Mouse (Mus musculus): Measurements from ENCODE around the gene Homer3. TPM values are rescaled to one million over a fixed set of nuclear protein-coding genes. Genes with fewer than 3 reads are reported as not detected.

The Homer3 gene
- polyA plus RNA-seq, 1 experiment from 2014 or later, result 25.1 TPM

DNA sequence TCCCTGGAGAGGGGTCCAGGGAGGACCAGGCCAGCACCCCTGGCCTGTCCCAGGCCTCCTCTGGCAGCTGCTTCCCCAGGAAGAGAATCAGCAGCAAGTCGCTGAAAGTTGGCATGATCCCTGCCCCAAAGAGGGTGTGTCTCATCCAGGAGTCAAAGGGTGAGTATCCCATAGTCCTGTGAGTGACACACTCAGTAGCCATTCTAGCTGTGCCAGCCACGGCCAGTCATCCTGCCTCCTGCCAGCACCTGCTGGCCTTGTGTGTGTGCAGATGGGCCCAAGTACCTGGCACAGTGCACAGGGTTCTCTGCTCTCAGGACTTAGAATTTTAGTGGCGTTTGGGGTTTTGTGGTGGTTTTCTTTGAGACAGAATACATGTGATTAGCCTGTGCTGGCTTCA, 25.2 kb upstream of the Homer3 start:
- DNase-seq (ENCODE audit: low spot score), result no peak
- H3K4me1 ChIP-seq (replicated peaks; ENCODE audit: control insufficient read depth, insufficient read depth, low read length), result no peaks in the 10 kb centered on the region
- H3K27ac ChIP-seq, result no peak overlapping the region
- H3K9me3 ChIP-seq (ENCODE audit: control insufficient read depth, low read length), result no peaks in the 10 kb centered on the region
- no peaks in the 10 kb centered on the region for H3K27me3 ChIP-seq (ENCODE audit: control insufficient read depth, insufficient read depth, low read length)
- no peak overlapping the region for H3K4me2 ChIP-seq (replicated peaks)
- no peak for ATAC-seq (ENCODE audit: low FRiP score)
- 83% methylated on average over 3 of the region's 3 CpGs for WGBS
- H3K36me3 ChIP-seq (replicated peaks; ENCODE audit: control insufficient read depth, insufficient read depth), result peaks cover 100% of the 10 kb centered on the region
- H3K4me3 ChIP-seq (replicated peaks; ENCODE audit: low read length), result no peak overlapping the region
- no peak overlapping the region for H3K9ac ChIP-seq

DNA sequence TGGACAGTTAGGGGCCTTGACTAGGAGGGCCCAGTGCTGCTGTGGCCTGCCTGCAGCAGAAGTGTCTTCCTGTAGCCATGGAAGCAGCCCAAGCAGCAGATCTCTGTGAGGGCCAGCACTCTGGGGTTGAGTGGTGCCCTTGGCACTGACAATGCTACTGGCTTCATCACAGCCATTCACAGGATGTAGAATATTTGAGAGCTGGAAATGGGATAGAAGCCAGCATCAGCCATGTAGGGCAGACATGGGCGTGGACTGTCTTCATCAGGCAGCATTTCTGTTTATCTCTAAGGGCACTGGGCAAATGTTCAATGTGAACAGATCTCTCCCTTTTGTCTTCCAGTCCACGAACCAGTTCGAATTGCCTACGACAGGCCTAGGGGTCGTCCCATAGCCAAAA, 24.0 kb upstream of the Homer3 start:
- H3K27me3 ChIP-seq (ENCODE audit: control insufficient read depth, insufficient read depth, low read length), result no peaks in the 10 kb centered on the region
- no peak for ATAC-seq (ENCODE audit: low FRiP score)
- H3K4me1 ChIP-seq (replicated peaks; ENCODE audit: control insufficient read depth, insufficient read depth, low read length), result no peaks in the 10 kb centered on the region
- H3K4me2 ChIP-seq (replicated peaks), result no peak overlapping the region
- no peak overlapping the region for H3K27ac ChIP-seq
- WGBS, result 94% methylated on average over 5 of the region's 5 CpGs
- H3K36me3 ChIP-seq (replicated peaks; ENCODE audit: control insufficient read depth, insufficient read depth), result peaks cover 100% of the 10 kb centered on the region
- DNase-seq (ENCODE audit: low spot score), result no peak
- no peak overlapping the region for H3K4me3 ChIP-seq (replicated peaks; ENCODE audit: low read length)
- no peaks in the 10 kb centered on the region for H3K9me3 ChIP-seq (ENCODE audit: control insufficient read depth, low read length)
- H3K9ac ChIP-seq, result no peak overlapping the region

DNA sequence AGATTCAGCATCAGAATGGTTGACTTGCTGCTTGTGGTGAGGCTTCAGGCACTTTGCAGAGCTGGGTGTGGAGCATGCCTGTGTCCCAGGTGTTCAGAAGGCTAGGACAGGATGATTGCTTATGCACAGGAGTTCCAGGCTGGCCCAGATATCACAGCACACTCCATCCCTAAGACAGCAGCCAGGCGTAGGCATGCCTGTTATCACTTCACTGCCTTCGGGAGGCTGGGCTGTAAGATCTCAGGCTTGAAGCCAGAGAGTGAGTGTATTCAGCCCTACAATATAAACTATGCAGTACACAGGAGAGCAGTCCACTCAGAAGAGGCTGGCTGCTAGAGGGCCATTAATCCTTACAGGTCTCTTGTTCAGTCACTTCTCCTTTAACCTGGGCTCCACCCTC, 23.6 kb upstream of the Homer3 start:
- no peak overlapping the region for H3K9ac ChIP-seq
- H3K4me2 ChIP-seq (replicated peaks), result no peak overlapping the region
- no peaks in the 10 kb centered on the region for H3K9me3 ChIP-seq (ENCODE audit: control insufficient read depth, low read length)
- no peak for ATAC-seq (ENCODE audit: low FRiP score)
- DNase-seq (ENCODE audit: low spot score), result no peak
- no peak overlapping the region for H3K27ac ChIP-seq
- peaks cover 100% of the 10 kb centered on the region for H3K36me3 ChIP-seq (replicated peaks; ENCODE audit: control insufficient read depth, insufficient read depth)
- 90% methylated on average over 2 of the region's 2 CpGs for WGBS
- no peak overlapping the region for H3K4me3 ChIP-seq (replicated peaks; ENCODE audit: low read length)
- no peaks in the 10 kb centered on the region for H3K4me1 ChIP-seq (replicated peaks; ENCODE audit: control insufficient read depth, insufficient read depth, low read length)
- H3K27me3 ChIP-seq (ENCODE audit: control insufficient read depth, insufficient read depth, low read length), result no peaks in the 10 kb centered on the region

DNA sequence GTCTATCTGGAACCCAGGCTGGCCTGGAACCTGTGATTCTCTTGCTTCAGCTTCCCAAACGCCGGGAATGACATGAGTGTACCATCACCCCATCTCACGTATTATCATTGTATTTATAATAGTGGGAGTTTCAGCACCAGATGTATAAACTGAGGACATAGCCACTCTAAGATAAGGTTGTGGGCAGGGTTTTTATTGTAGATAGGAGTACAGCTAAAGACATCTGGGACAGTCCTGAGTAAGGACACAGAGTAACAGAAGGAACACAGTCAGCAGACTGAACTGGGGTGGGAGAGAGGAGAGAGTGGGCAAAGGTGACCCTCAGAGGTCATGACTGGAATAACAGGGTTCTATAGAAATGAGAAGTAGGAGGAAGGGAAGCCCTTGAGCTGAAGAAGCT, 15.0 kb upstream of the Homer3 start:
- Histone ChIP-seq H3K27ac (no peak overlapping the region), H3K4me1 (replicated peaks; ENCODE audit: control insufficient read depth, insufficient read depth, low read length) (no peaks in the 10 kb centered on the region), H3K4me3 (replicated peaks; ENCODE audit: low read length) (no peak overlapping the region), H3K27me3 (ENCODE audit: control insufficient read depth, insufficient read depth, low read length) (no peaks in the 10 kb centered on the region), H3K36me3 (replicated peaks; ENCODE audit: control insufficient read depth, insufficient read depth) (peaks cover 42% of the 10 kb centered on the region), H3K9me3 (ENCODE audit: control insufficient read depth, low read length) (no peaks in the 10 kb centered on the region), H3K4me2 (replicated peaks) (no peak overlapping the region), H3K9ac (no peak overlapping the region)
- ATAC-seq (ENCODE audit: low FRiP score) (no peak), DNase-seq (ENCODE audit: low spot score) (no peak)
- WGBS, result 83% methylated on average over 3 of the region's 3 CpGs

DNA sequence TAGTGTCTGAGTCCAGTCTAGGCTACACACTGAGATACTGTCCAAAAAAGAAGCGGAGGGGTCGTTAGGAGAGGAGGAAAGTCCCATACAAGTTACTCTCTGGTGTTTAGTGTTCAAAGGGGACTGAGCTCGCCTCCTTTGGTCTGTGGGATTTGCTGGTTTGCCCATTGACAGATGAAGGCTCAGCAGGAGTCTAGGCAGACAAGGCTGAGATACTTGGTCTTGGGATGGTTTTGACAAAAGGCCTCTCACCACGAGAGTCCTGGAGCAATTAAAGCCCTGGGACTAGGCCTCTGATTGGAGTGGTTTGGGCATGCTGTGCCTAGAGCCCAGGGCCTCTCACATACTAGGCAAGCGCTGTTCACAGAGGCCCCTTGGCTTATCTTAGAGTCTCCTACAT, 14.3 kb upstream of the Homer3 start:
- Histone ChIP-seq H3K9me3 (ENCODE audit: control insufficient read depth, low read length) (no peaks in the 10 kb centered on the region), H3K4me1 (replicated peaks; ENCODE audit: control insufficient read depth, insufficient read depth, low read length) (no peaks in the 10 kb centered on the region), H3K4me3 (replicated peaks; ENCODE audit: low read length) (no peak overlapping the region), H3K4me2 (replicated peaks) (no peak overlapping the region), H3K9ac (no peak overlapping the region), H3K36me3 (replicated peaks; ENCODE audit: control insufficient read depth, insufficient read depth) (peaks cover 36% of the 10 kb centered on the region), H3K27ac (no peak overlapping the region), H3K27me3 (ENCODE audit: control insufficient read depth, insufficient read depth, low read length) (no peaks in the 10 kb centered on the region)
- 56% methylated on average over 5 of the region's 5 CpGs for WGBS
- ATAC-seq (ENCODE audit: low FRiP score) (no peak), DNase-seq (ENCODE audit: low spot score) (no peak)

GRCm38 (mm10) chr8:70268799-70269565, 13.6 kb upstream of the Homer3 start:
- WGBS, result 66% methylated on average over 11 of the region's 11 CpGs
- H3K27ac ChIP-seq, result no peak overlapping the region
- no peak for ATAC-seq (ENCODE audit: low FRiP score)

DNA sequence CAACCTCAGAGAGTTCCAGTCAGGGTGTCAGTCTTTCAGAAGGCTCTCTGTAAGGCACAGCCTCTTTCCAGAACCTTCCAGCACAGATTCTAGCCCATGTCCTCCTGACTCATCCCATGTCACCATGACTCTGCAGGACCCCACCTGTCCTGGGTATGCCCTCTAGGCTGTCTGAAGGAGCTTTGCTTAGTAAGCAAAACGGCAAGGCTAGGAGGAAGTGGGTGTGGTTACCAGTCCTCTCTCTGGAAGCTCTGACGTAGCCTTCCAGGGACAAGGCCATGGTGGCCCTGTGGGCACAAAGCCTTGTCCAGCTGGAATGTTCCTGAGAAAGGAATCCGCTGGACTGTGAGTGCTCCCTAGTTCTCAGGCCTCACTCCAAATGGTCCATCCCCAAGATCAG, 9.7 kb upstream of the Homer3 start:
- Histone ChIP-seq H3K27me3 (ENCODE audit: control insufficient read depth, insufficient read depth, low read length) (no peaks in the 10 kb centered on the region), H3K36me3 (replicated peaks; ENCODE audit: control insufficient read depth, insufficient read depth) (no peaks in the 10 kb centered on the region), H3K4me1 (replicated peaks; ENCODE audit: control insufficient read depth, insufficient read depth, low read length) (no peaks in the 10 kb centered on the region), H3K27ac (no peak overlapping the region), H3K9me3 (ENCODE audit: control insufficient read depth, low read length) (no peaks in the 10 kb centered on the region), H3K4me3 (replicated peaks; ENCODE audit: low read length) (no peak overlapping the region), H3K4me2 (replicated peaks) (no peak overlapping the region), H3K9ac (no peak overlapping the region)
- no peak for DNase-seq (ENCODE audit: low spot score)
- no peak for ATAC-seq (ENCODE audit: low FRiP score)
- 64% methylated on average over 3 of the region's 3 CpGs for WGBS

More at GRCm38 (mm10) chr8:70268799-70269565, 13.6 kb upstream of the Homer3 start:
- no peak overlapping the region for H3K4me3 ChIP-seq (replicated peaks; ENCODE audit: low read length)
- no peak overlapping the region for H3K4me2 ChIP-seq (replicated peaks)
- H3K36me3 ChIP-seq (replicated peaks; ENCODE audit: control insufficient read depth, insufficient read depth), result peaks cover 29% of the 10 kb centered on the region
- H3K9me3 ChIP-seq (ENCODE audit: control insufficient read depth, low read length), result no peaks in the 10 kb centered on the region
- no peaks in the 10 kb centered on the region for H3K4me1 ChIP-seq (replicated peaks; ENCODE audit: control insufficient read depth, insufficient read depth, low read length)
- no peaks in the 10 kb centered on the region for H3K27me3 ChIP-seq (ENCODE audit: control insufficient read depth, insufficient read depth, low read length)
- peak; percentile 29 for DNase-seq (ENCODE audit: low spot score)
- H3K9ac ChIP-seq, result no peak overlapping the region

DNA sequence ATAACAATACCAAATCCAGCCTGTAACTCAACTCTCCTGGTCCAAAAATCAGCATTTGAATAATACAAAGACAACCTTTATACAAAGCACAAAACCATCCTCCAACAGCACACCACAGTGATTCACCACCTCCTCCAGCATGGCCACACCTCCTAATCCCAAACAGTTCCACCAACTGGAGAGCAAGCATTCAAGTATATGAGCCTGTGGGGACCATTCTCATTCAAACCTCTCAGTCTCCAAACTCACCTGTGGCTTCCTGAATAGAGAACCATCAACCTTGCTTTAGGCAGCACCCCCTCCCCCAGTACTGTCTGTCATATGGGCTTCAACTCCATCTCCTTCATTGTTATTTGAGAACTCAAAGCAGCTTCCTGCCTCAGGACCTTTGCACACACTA, 8.3 kb upstream of the Homer3 start:
- no peak for ATAC-seq (ENCODE audit: low FRiP score)

DNA sequence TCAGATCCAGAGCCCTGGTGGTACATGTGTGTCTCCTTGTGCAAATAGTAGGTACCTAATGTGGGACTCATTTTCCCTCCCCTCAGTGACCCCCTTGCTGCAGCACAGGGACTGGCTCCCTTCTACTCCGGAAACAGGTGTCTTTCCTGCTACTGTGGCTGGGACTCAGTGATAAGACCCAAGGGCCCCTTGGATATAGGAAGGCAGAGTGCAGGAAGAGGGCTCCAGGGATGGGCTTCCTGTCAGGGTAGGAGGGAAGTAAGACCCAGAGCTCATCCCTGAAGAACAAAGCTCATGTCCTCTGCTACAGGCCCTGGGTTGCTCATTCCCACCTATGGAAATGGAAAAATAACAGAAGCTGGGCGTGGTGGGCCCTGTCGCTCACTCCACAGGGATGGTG, 6.2 kb upstream of the Homer3 start:
- WGBS, result 87% methylated on average over 3 of the region's 3 CpGs
- no peak overlapping the region for H3K9ac ChIP-seq
- H3K4me1 ChIP-seq (replicated peaks; ENCODE audit: control insufficient read depth, insufficient read depth, low read length), result no peaks in the 10 kb centered on the region
- no peaks in the 10 kb centered on the region for H3K9me3 ChIP-seq (ENCODE audit: control insufficient read depth, low read length)
- H3K27me3 ChIP-seq (ENCODE audit: control insufficient read depth, insufficient read depth, low read length), result no peaks in the 10 kb centered on the region
- H3K27ac ChIP-seq, result no peak overlapping the region
- no peak overlapping the region for H3K4me2 ChIP-seq (replicated peaks)
- H3K4me3 ChIP-seq (replicated peaks; ENCODE audit: low read length), result no peak overlapping the region
- ATAC-seq (ENCODE audit: low FRiP score), result no peak
- no peak for DNase-seq (ENCODE audit: low spot score)
- no peaks in the 10 kb centered on the region for H3K36me3 ChIP-seq (replicated peaks; ENCODE audit: control insufficient read depth, insufficient read depth)

More for the DNA sequence above, 8.3 kb upstream of the Homer3 start:
- Histone ChIP-seq H3K36me3 (replicated peaks; ENCODE audit: control insufficient read depth, insufficient read depth) (no peaks in the 10 kb centered on the region), H3K9ac (no peak overlapping the region), H3K4me3 (replicated peaks; ENCODE audit: low read length) (no peak overlapping the region), H3K9me3 (ENCODE audit: control insufficient read depth, low read length) (no peaks in the 10 kb centered on the region), H3K4me2 (replicated peaks) (no peak overlapping the region), H3K4me1 (replicated peaks; ENCODE audit: control insufficient read depth, insufficient read depth, low read length) (no peaks in the 10 kb centered on the region), H3K27me3 (ENCODE audit: control insufficient read depth, insufficient read depth, low read length) (no peaks in the 10 kb centered on the region), H3K27ac (no peak overlapping the region)
- no peak for DNase-seq (ENCODE audit: low spot score)

DNA sequence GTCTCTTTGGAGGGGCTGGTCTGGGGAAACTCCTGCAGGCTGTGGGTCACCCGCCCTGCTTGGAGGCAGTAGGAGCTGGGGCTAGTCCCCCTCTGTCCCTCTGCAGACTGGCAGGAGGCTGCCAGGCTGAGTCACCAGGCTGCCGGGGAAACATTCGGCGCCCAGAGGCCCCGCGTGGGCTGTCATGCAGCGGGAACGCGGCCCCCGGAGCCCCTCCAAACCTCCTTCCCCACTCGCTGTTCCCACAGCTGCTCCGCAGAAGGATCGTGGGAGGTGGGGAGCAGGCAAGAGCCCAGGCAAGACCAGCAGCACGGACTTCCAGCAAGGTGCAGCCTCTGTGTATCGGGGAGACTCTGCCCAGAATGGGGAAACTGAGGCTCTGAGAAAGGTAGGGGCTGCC, 4.5 kb upstream of the Homer3 start:
- no peaks in the 10 kb centered on the region for H3K27me3 ChIP-seq (ENCODE audit: control insufficient read depth, insufficient read depth, low read length)
- DNase-seq (ENCODE audit: low spot score) (no peak), ATAC-seq (ENCODE audit: low FRiP score) (no peak)
- H3K27ac ChIP-seq, result no peak overlapping the region
- no peak overlapping the region for H3K4me3 ChIP-seq (replicated peaks; ENCODE audit: low read length)
- no peaks in the 10 kb centered on the region for H3K9me3 ChIP-seq (ENCODE audit: control insufficient read depth, low read length)
- H3K4me1 ChIP-seq (replicated peaks; ENCODE audit: control insufficient read depth, insufficient read depth, low read length), result 0 out of 2 replicates have a peak, but pooled peaks cover 6% of the 10 kb centered on the region
- 53% methylated on average over 15 of the region's 15 CpGs for WGBS
- no peak overlapping the region for H3K9ac ChIP-seq
- no peak overlapping the region for H3K4me2 ChIP-seq (replicated peaks)
- no peaks in the 10 kb centered on the region for H3K36me3 ChIP-seq (replicated peaks; ENCODE audit: control insufficient read depth, insufficient read depth)
